Mouse (Mus musculus) forebrain, embryonic 13.5 days (tissue): ENCODE data around the gene Ikbkg. TPM values are rescaled to one million over a fixed set of nuclear protein-coding genes. Genes with fewer than 3 reads are reported as not detected.
A peak's percentile ranks its signal among the peaks of the same experiment; 100 is the strongest.
"Not testable (repeated sequence)": the region's sequence is repeated elsewhere in the genome, so short reads cannot be mapped to it uniquely, and the experiment has no call there.

Source experiments
- ATAC-seq: fragments of 200-750 bp; cut with Nextera tagmentation; 2 replicates; pipeline ENCODE4 v1.8.0; 2017
- H3K27ac ChIP-seq: fragments of 300-500 bp; sonication (generic); 2 replicates; pipeline ENCODE4 v1.5.1; 2015; ENCODE audit warnings: inconsistent platforms, mild to moderate bottlenecking, moderate library complexity
- H3K27me3 ChIP-seq: fragments of 300-500 bp; sonication (generic); 2 replicates; pipeline ENCODE4 v1.6.1; 2015; ENCODE audit warnings: mild to moderate bottlenecking, inconsistent platforms
- H3K36me3 ChIP-seq: fragments of 300-500 bp; sonication (generic); 2 replicates; pipeline ENCODE4 v1.6.1; 2015; ENCODE audit warnings: mild to moderate bottlenecking, inconsistent platforms; ENCODE audit not compliant: poor library complexity, severe bottlenecking
- H3K4me1 ChIP-seq: fragments of 300-500 bp; sonication (generic); 2 replicates; pipeline ENCODE4 v1.6.1; 2015; ENCODE audit warnings: inconsistent platforms
- H3K4me2 ChIP-seq: fragments of 300-500 bp; sonication (generic); 2 replicates; pipeline ENCODE4 v1.6.1; 2015; ENCODE audit warnings: inconsistent platforms, mild to moderate bottlenecking, moderate library complexity
- H3K4me3 ChIP-seq: fragments of 300-500 bp; sonication (generic); 2 replicates; pipeline ENCODE4 v1.5.1; 2015; ENCODE audit warnings: mild to moderate bottlenecking, inconsistent platforms
- H3K9ac ChIP-seq: fragments of 300-500 bp; sonication (generic); 2 replicates; pipeline ENCODE4 v1.6.1; 2015; ENCODE audit warnings: mild to moderate bottlenecking, inconsistent platforms
- H3K9me3 ChIP-seq: fragments of 300-500 bp; sonication (generic); replicated peaks from 2 replicates; pipeline ENCODE4 v1.6.1; 2016; ENCODE audit warnings: inconsistent platforms
- WGBS: fragments of 180-500 bp; shearing (Covaris S2); methylation state at CpG from one replicate; pipeline ENCODE4 v1.1.7; 2015; 5-methylcytosine and 5-hydroxymethylcytosine counted together
- polyA plus RNA-seq: library from polyadenylated mRNA; unstranded; fragments of >200 nt; fragmentation: Nextera tagmentation; extraction: Ambion mirVana; gene quantifications from 2 replicates; pipeline ENCODE4 v1.2.1, GENCODE M21; 2015

Ikbkg gene
- polyA plus RNA-seq = 18.3 and 20.6 TPM in 2 replicates

DNA sequence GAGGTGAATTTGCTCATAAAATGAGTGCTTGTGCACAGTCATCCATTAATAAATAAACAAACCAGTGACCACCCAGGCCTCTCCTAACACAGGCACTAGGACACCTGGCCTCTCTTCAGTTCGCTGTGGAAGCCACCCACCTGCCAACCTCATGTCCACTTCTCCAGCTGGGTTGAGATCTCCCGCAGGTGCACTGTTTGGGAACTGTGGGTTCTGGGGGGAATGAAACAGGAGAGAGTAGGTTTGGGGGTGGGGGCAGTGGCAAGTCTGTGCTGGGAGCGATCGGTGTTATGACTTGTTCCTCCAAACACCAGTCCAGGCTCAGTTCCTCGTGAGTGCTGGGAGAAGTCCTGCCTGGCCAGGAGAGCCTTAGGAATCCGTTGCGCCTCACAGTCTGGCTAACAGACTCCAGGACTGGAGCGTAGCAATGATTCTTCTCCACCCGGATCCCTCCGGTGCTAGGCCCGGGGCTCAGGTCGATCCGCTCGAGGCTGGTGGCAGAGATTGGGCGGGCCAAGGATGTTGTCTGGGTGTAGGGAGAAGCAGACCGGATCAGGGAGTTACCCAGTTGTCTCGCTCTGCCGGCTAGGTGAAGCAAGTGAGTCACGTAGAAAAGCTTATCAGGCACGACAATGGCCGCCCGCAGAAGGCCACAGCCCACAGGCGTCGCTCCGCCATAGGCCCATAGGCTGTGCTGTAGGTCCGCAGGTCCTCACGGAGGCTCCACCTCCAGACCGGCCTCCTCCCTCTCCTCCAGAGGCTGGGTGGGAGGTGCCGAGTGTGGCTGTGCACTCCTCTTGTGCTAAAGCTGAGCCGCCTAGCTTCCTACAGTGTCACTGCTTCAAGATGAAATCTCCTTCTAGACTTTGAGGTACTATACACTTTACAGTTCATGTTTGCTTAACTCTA is at the start of gene Ikbkg, which contains the start of gene Fam3a:
Gene Ikbkg, plus strand, starts transcription at position 756 of the 909 bp plus-strand sequence.
Gene Fam3a, minus strand, starts transcription at position 738 of the 909 bp plus-strand sequence.
- Histone ChIP-seq H3K27me3 (no peaks in the 10 kb centered on the region), H3K9ac (peak within 1 kb of the TSS; percentile 75), H3K4me3 (peak within 1 kb of the TSS; percentile 53), H3K27ac (peak within 1 kb of the TSS; percentile 68), H3K9me3 (0 out of 2 replicates have a peak, but pooled peaks cover 3% of the 10 kb centered on the region), H3K36me3 (no peaks in the 10 kb centered on the region), H3K4me1 (peaks cover 5% of the 10 kb centered on the region; the same call in 1 of the 2 replicates), H3K4me2 (peak within 1 kb of the TSS; percentile 68)
- 8% methylated on average over 29 of the region's 30 CpGs for WGBS
- ATAC-seq = peak; percentile 100

DNA sequence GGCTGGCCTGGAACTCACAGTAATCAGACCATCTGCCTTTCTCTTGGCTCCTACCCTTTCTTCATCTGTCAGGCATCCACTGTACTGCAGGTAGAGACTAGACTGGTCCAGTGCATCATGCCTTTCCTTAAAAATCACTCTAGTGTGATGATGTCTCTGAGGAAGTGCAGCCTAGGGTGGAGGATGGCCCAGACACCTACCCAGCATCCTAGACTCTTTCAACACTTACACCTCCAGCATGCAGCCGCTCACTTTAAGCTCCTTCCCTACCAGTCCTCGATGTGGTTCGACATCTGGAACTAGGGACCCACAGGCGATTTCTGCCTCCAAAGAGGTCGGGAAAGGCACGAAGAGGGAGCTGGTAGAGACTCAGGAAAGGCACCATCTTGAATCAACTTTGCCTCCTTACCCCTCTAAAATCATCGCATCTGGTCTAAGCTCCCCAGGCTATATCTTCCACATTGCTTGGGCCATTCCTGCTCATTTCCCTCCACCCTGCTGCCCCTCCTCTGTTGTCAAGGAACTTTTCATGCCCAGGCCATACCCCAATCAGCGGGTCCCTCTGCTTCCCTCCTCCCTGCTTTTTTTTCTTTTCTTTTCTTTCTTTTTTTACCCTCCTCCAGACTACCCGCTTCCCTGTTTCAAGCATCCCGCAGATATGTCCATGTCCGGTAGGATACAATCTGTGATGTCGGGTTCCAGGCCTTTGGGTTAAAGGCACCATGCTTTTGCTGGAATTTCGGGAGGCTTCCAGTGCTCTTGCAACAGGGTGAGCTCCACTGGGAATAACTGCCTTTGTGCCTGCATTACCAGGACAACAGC is 40.2 kb upstream of the Ikbkg start:
- Histone ChIP-seq H3K4me1 (peaks cover 4% of the 10 kb centered on the region; the same call in 1 of the 2 replicates), H3K4me2 (peak overlapping the region; percentile 63), H3K27me3 (no peaks in the 10 kb centered on the region), H3K36me3 (no peaks in the 10 kb centered on the region), H3K9ac (peak overlapping the region; percentile 65), H3K4me3 (peak overlapping the region; percentile 45), H3K27ac (no peak overlapping the region), H3K9me3 (no peaks in the 10 kb centered on the region)
- WGBS = 27% methylated on average over 13 of the region's 13 CpGs
- ATAC-seq = peak; percentile 68

DNA sequence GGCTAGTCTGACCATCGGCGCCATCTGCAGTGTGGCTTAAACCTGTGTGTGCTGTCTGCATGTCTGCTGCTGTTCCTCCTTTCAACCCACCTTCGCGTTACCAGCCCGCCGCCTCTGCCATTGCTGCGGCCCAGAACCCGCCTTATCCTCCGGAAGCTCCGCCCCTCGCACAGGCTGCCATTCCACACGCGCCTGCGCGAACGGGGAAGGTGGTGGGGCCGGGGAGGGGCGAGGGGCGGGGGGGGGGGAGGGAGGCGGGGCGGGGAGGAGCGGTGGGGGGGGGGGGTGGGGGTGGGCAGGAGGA is 39.7 kb upstream of the Ikbkg start, which contains the start of gene Lage3:
Gene Lage3, minus strand, starts transcription at position 152 of the 304 bp plus-strand sequence.
- 21% methylated on average over 9 of the region's 22 CpGs for whole genome bisulfite sequencing
- H3K4me1 ChIP-seq = peaks cover 4% of the 10 kb centered on the region; the same call in 1 of the 2 replicates
- ATAC-seq = peak; percentile 90
- H3K9me3 ChIP-seq = no peaks in the 10 kb centered on the region
- H3K9ac ChIP-seq = peak within 1 kb of the TSS; percentile 65
- H3K27ac ChIP-seq = no peak within 1 kb of the TSS
- peak within 1 kb of the TSS; percentile 63 for H3K4me2 ChIP-seq
- peak within 1 kb of the TSS; percentile 45 for H3K4me3 ChIP-seq
- H3K27me3 ChIP-seq = no peaks in the 10 kb centered on the region
- H3K36me3 ChIP-seq = no peaks in the 10 kb centered on the region

DNA sequence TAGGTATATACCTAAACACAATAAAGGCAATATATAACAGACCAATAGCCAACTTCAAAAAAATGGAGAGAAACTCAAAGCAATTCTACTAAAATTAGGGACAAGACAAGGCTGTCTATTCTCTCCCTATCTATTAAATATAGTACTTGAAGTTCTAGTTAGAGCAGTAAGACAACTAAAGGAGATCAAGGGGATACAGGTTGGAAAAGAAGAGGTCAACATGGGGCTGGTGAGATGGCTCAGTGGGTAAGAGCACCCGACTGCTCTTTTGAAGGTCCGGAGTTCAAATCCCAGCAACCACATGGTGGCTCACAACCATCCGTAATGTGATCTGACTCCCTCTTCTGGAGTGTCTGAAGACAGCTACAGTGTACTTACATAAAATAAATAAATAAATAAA is 36.0 kb upstream of the Ikbkg start:
- H3K27ac ChIP-seq, H3K9me3 ChIP-seq, H3K36me3 ChIP-seq, H3K4me1 ChIP-seq, ATAC-seq, H3K4me2 ChIP-seq, H3K4me3 ChIP-seq, H3K9ac ChIP-seq, H3K27me3 ChIP-seq: not testable (repeated sequence)
- 91% methylated on average over 3 of the region's 3 CpGs for WGBS

DNA sequence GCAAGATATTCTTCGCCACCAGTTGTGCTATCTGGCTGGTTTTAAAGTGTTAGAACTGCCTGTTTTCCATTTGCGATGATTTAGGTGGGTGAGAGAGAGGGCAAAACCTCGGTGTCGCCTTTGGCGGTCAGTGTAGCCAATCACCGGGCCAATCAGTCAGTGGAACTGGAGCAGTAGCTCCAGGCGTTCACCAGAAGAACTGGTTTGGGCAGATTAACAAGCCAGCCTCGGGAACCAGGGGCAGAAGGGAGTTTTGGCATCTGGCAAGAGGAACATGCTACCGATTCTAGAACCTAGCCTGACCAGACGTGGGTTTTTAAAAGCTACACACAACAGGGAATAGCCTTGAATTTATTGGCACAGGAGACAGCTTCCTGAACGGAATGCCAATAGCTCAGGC is 33.9 kb upstream of the Ikbkg start:
- Histone ChIP-seq H3K36me3 (no peaks in the 10 kb centered on the region), H3K9me3 (no peaks in the 10 kb centered on the region), H3K9ac (no peak overlapping the region), H3K4me2 (no peak overlapping the region), H3K4me1 (no peaks in the 10 kb centered on the region), H3K27me3 (no peaks in the 10 kb centered on the region), H3K27ac (no peak overlapping the region), H3K4me3 (no peak overlapping the region)
- WGBS = 59% methylated on average over 11 of the region's 11 CpGs
- no peak for ATAC-seq

DNA sequence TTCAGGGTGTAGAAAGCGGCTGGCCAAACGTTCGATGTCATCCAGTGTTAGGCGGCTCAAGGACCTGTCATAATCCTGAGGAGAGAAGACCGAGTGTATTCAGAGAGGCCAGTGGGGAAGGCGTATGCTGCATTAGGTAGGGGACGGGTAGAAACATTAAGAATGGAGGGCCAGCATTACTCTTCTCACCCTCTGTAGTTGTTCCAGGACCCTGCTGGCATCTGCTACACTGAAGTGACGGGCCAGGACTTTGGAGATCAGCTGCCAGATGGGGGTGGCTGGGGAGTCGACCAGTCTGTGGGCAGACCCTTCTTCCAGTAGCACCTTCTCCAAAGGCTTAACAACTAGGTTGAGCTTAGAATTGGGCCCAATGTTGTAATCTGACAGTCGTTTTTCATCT is 25.6 kb upstream of the Ikbkg start:
- no peak overlapping the region for H3K27ac ChIP-seq
- H3K36me3 ChIP-seq = peaks cover 15% of the 10 kb centered on the region; the same call in 1 of the 2 replicates
- no peaks in the 10 kb centered on the region for H3K9me3 ChIP-seq
- H3K27me3 ChIP-seq = no peaks in the 10 kb centered on the region
- WGBS = 65% methylated on average over 10 of the region's 10 CpGs
- H3K4me2 ChIP-seq = peak overlapping the region; percentile 72
- no peak for ATAC-seq
- peak overlapping the region; percentile 77 for H3K9ac ChIP-seq
- peaks cover 14% of the 10 kb centered on the region for H3K4me1 ChIP-seq
- H3K4me3 ChIP-seq = peak overlapping the region; percentile 56

DNA sequence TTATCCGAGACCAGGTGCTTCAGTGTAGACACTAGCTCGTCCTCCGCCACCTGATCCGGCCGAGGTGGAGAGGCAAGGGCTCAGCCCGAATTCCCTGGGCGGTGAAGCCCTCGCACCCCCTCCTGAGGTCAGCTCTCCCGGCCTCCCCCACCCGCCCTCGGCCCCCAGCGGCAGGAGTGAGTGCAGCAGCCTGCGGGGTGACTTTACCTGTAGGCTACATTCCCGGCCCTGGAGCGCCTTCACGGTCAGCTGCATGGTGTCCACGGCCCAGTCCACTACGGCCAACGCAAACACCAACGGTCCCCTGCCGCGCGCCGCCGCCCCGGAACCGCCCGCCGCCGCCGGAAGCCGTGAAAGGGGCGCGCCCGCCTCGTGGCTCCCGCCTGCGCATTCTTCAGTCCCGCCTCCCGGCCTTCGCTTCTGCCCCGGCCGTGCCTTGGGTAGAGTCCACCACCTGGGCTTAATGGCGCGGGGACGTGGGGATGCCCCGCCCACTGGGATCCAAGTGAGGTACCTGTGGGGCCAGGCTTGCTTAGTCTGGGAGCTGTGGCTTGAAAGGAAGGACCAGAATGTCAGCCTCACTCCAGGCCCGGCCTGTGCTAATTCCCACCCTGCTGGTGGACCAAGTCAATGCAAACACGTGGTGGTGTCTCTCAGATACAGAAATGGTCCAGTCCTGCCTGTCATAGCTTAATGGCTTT is 24.7 kb upstream of the Ikbkg start:
- WGBS = 24% methylated on average over 34 of the region's 49 CpGs
- H3K27ac ChIP-seq = peak overlapping the region; percentile 54
- peaks cover 19% of the 10 kb centered on the region for H3K4me1 ChIP-seq
- ATAC-seq = peak; percentile 80
- peak overlapping the region; percentile 72 for H3K4me2 ChIP-seq
- peak overlapping the region; percentile 56 for H3K4me3 ChIP-seq
- H3K36me3 ChIP-seq = peaks cover 15% of the 10 kb centered on the region; the same call in 1 of the 2 replicates
- H3K9ac ChIP-seq = peak overlapping the region; percentile 77
- H3K27me3 ChIP-seq = no peaks in the 10 kb centered on the region
- no peaks in the 10 kb centered on the region for H3K9me3 ChIP-seq

DNA sequence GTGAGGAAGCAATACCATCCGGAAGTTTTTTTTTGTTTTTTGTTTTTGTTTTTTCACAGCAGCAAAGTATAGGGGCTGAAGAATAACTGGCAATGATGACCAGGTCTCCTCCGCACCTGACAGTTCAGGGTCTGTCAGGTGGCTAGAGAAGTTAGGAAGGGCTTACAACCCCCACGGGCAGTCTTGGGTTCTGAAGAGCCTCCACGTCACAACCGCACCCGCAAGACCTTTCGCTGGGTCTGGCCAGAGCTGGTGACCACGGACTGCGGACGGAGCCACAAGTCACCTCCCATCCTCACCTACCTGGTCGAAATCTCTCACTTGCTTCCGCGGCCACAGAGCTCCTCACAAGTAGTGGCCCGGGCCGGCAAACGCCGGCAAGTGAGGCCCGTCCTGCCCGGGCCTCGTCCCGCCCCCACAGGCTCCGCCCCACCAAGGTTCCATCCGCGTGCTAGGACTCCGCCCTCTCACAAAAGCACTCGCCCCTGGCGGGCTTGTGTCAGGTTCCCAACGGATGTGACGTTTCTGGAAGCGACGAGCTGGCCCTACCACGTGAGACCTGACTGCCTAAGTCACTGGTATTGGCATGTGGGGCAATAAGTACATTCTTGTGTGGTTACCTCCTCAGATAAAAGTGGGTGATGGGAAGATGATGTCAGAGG is 20.1 kb upstream of the Ikbkg start, which contains the start of the genes Ubl4a and Slc10a3:
Gene Ubl4a, minus strand, starts transcription at position 331 of the 662 bp plus-strand sequence.
Gene Slc10a3, minus strand, starts transcription at position 462 of the 662 bp plus-strand sequence.
- H3K4me1 ChIP-seq = 0 out of 2 replicates have a peak, but pooled peaks cover 10% of the 10 kb centered on the region
- H3K27me3 ChIP-seq = no peaks in the 10 kb centered on the region
- peak; percentile 94 for ATAC-seq
- peaks cover 9% of the 10 kb centered on the region; the same call in 1 of the 2 replicates for H3K36me3 ChIP-seq
- no peak within 1 kb of the TSS for H3K27ac ChIP-seq
- H3K4me2 ChIP-seq = peak within 1 kb of the TSS; percentile 63
- 18% methylated on average over 32 of the region's 32 CpGs for WGBS
- H3K9me3 ChIP-seq = no peaks in the 10 kb centered on the region
- peak within 1 kb of the TSS; percentile 42 for H3K4me3 ChIP-seq
- peak within 1 kb of the TSS; percentile 59 for H3K9ac ChIP-seq

DNA sequence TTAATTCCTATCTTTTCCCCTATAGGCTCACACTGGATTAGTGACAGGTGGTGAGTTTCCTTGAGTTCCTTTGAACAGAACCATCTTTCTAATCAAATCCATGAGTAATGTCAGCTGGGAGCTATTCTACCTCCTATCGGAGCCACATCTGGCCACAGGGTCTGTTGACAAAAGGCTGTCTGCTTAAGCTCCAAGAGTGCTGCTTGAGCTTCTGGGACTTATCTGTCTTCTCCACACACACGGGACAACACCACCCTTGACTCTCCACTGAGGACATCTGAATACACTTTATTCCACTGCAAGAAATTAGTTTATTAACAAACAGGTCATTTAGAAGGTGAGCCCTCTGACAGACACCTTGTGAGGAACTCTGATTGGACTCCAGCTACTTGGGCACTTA is 8.6 kb upstream of the Ikbkg start:
- no peak overlapping the region for H3K27ac ChIP-seq
- no peaks in the 10 kb centered on the region for H3K9me3 ChIP-seq
- no peak overlapping the region for H3K4me2 ChIP-seq
- ATAC-seq = no peak
- no peak overlapping the region for H3K9ac ChIP-seq
- 83% methylated on average over 2 of the region's 2 CpGs for WGBS
- 0 out of 2 replicates have a peak, but pooled peaks cover 7% of the 10 kb centered on the region for H3K36me3 ChIP-seq
- H3K27me3 ChIP-seq = no peaks in the 10 kb centered on the region
- no peaks in the 10 kb centered on the region for H3K4me1 ChIP-seq
- H3K4me3 ChIP-seq = no peak overlapping the region

DNA sequence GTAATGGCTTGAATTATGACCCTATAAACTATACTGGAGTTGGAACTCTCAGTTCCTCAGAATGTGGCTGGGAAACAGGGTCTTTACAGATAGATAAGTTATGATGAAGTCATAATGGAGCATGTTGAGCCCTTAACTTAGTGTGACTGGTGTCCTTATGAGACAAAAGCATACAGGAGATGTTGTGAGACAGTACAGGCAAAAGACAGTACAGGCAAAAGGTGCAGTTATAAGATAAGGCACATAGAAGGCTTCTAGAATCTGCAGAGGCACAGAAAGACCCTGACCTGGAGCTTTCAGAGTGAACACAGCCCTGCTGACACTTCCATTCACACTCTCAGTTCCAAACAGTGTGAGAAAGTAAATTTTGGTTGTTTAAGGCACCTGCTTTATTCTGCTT is 4.9 kb upstream of the Ikbkg start:
- no peaks in the 10 kb centered on the region for H3K9me3 ChIP-seq
- H3K4me2 ChIP-seq = no peak overlapping the region
- ATAC-seq = no peak
- no peak overlapping the region for H3K4me3 ChIP-seq
- H3K4me1 ChIP-seq = peaks cover 5% of the 10 kb centered on the region; the same call in 1 of the 2 replicates
- no peaks in the 10 kb centered on the region for H3K27me3 ChIP-seq
- no peak overlapping the region for H3K27ac ChIP-seq
- 0 out of 2 replicates have a peak, but pooled peaks cover 7% of the 10 kb centered on the region for H3K36me3 ChIP-seq
- H3K9ac ChIP-seq = no peak overlapping the region

DNA sequence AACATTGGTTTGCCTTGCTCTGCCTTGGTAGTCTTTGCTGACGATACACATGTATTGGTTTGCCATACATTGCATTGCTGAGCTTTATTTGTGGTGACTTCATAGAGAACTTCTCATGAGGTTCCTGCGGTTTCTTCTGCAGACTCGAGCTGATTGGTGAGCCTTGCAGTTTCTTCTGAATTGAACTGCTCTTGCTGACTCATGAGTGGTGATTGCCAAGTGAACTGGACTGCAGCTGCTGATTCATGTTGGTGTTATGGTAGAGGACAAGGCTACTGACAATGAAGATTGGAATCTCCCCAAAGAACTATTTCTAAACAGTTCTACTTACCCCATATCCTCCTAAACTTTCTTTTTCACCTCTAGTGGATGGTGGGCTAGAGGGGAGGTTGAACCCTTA is 7.0 kb downstream of the Ikbkg start:
- H3K36me3 ChIP-seq = no peaks in the 10 kb centered on the region
- H3K27me3 ChIP-seq = no peaks in the 10 kb centered on the region
- no peak overlapping the region for H3K9ac ChIP-seq
- H3K4me3 ChIP-seq = no peak overlapping the region
- no peaks in the 10 kb centered on the region for H3K4me1 ChIP-seq
- H3K27ac ChIP-seq = no peak overlapping the region
- H3K4me2 ChIP-seq = no peak overlapping the region
- 84% methylated on average over 3 of the region's 3 CpGs for WGBS
- no peak for ATAC-seq
- H3K9me3 ChIP-seq = 0 out of 2 replicates have a peak, but pooled peaks cover 3% of the 10 kb centered on the region
